Mouse (Mus musculus) spleen, adult 10 weeks (tissue): ENCODE results near the gene Ttc9c. TPM values are rescaled to one million over a fixed set of nuclear protein-coding genes. Genes with fewer than 3 reads are reported as not detected.

Experiments
- polyA plus RNA-seq: library from polyadenylated mRNA; stranded (reverse); fragments of 350-450 nt; fragmentation: Illumina TruSeq; extraction: RNeasy Lipid Tissue Mini Kit (QIAGEN cat#74804); gene quantifications from one replicate; pipeline ENCODE4 v1.2.3, GENCODE M21; 2015; ENCODE audit warnings: low replicate concordance; ENCODE audit not compliant: insufficient read depth

The Ttc9c gene
- polyA plus RNA-seq: 67.2 TPM

GRCm38 (mm10) chr19:8818801-8819595 lies at the start of gene Ttc9c:
Gene Ttc9c, minus strand, starts transcription at chr19:8819333.

GRCm38 (mm10) chr19:8850402-8850901 lies 31.3 kb upstream of the Ttc9c start, which contains the start of gene Lrrn4cl:
Gene Lrrn4cl, plus strand, starts transcription at chr19:8850768.

GRCm38 (mm10) chr19:8839103-8839907 lies 20.2 kb upstream of the Ttc9c start, which contains the start of gene Gng3:
Gene Gng3, minus strand, starts transcription at chr19:8839194.

GRCm38 (mm10) chr19:8837251-8837791 lies 18.2 kb upstream of the Ttc9c start, which contains the start of gene Bscl2:
Gene Bscl2, plus strand, starts transcription at chr19:8837467.

GRCm38 (mm10) chr19:8829660-8830059 lies 10.5 kb upstream of the Ttc9c start, which contains the start of gene AC129217.1:
Gene AC129217.1, plus strand, starts transcription at chr19:8829773.

GRCm38 (mm10) chr19:8819596-8820423 lies 677 bp upstream of the Ttc9c start, which contains the start of gene Hnrnpul2:
Gene Hnrnpul2, plus strand, starts transcription at chr19:8820010.

GRCm38 (mm10) chr19:8802130-8802821 lies 16.9 kb downstream of the Ttc9c start, which contains the start of gene Zbtb3:
Gene Zbtb3, plus strand, starts transcription at chr19:8802555.

GRCm38 (mm10) chr19:8798264-8798946 lies 20.7 kb downstream of the Ttc9c start, which contains the start of gene Polr2g:
Gene Polr2g, minus strand, starts transcription at chr19:8798577.

GRCm38 (mm10) chr19:8786008-8786781 lies 32.9 kb downstream of the Ttc9c start, which contains the start of gene Taf6l:
Gene Taf6l, minus strand, starts transcription at chr19:8786417.

GRCm38 (mm10) chr19:8774086-8774835 lies 44.9 kb downstream of the Ttc9c start, which contains the start of gene Tmem179b:
Gene Tmem179b, minus strand, starts transcription at chr19:8774467.

GRCm38 (mm10) chr19:8770567-8771270 lies 48.4 kb downstream of the Ttc9c start, which contains the start of gene Tmem223:
Gene Tmem223, plus strand, starts transcription at chr19:8770996.

Other genes starting within 250 kb of the Ttc9c start
- not detected for gene Slc22a8, start 228.1 kb downstream of the Ttc9c start, polyA plus RNA-seq
- gene Slc22a6, start 201.3 kb downstream of the Ttc9c start, polyA plus RNA-seq: not detected
- not detected for gene Chrm1, start 155.5 kb downstream of the Ttc9c start, polyA plus RNA-seq
- 149 TPM for gene Slc3a2, start 96.0 kb downstream of the Ttc9c start, polyA plus RNA-seq
- gene Wdr74, start 83.5 kb downstream of the Ttc9c start, polyA plus RNA-seq: 70.3 TPM
- gene 1700092M07Rik, start 78.6 kb downstream of the Ttc9c start, polyA plus RNA-seq: not detected
- 145 TPM for gene Stx5a, start 77.9 kb downstream of the Ttc9c start, polyA plus RNA-seq
- gene Nxf1, start 62.3 kb downstream of the Ttc9c start, polyA plus RNA-seq: 395 TPM
- 36.9 TPM for gene Tmem223, start 48.3 kb downstream of the Ttc9c start, polyA plus RNA-seq
- 89.0 TPM for gene Tmem179b, start 44.9 kb downstream of the Ttc9c start, polyA plus RNA-seq
- gene Taf6l, start 32.9 kb downstream of the Ttc9c start, polyA plus RNA-seq: 4.8 TPM
- gene Polr2g, start 20.8 kb downstream of the Ttc9c start, polyA plus RNA-seq: 131 TPM
- 3.1 TPM for gene Zbtb3, start 16.8 kb downstream of the Ttc9c start, polyA plus RNA-seq
- 172 TPM for gene Hnrnpul2, start 677 bp upstream of the Ttc9c start, polyA plus RNA-seq
- not detected for gene AC129217.1, start 10.4 kb upstream of the Ttc9c start, polyA plus RNA-seq
- gene Bscl2, start 18.1 kb upstream of the Ttc9c start, polyA plus RNA-seq: 33.6 TPM
- gene Gng3, start 19.9 kb upstream of the Ttc9c start, polyA plus RNA-seq: 0.14 TPM
- gene Lrrn4cl, start 31.4 kb upstream of the Ttc9c start, polyA plus RNA-seq: 0.33 TPM
- gene Ubxn1, start 52.2 kb upstream of the Ttc9c start, polyA plus RNA-seq: 103 TPM
- gene Uqcc3, start 61.6 kb upstream of the Ttc9c start, polyA plus RNA-seq: 14.9 TPM
- 85.8 TPM for gene Lbhd1, start 64.4 kb upstream of the Ttc9c start, polyA plus RNA-seq
- not detected for gene Gm49403, start 64.6 kb upstream of the Ttc9c start, polyA plus RNA-seq
- gene 1810009A15Rik, start 69.5 kb upstream of the Ttc9c start, polyA plus RNA-seq: 31.6 TPM
- gene Gm49416, start 69.6 kb upstream of the Ttc9c start, polyA plus RNA-seq: not detected
- gene Ints5, start 73.7 kb upstream of the Ttc9c start, polyA plus RNA-seq: 8.5 TPM
- gene Ganab, start 78.7 kb upstream of the Ttc9c start, polyA plus RNA-seq: 156 TPM
- 44.8 TPM for gene B3gat3, start 101.0 kb upstream of the Ttc9c start, polyA plus RNA-seq
- 3.7 TPM for gene Rom1, start 110.0 kb upstream of the Ttc9c start, polyA plus RNA-seq
- 68.8 TPM for gene Eml3, start 110.2 kb upstream of the Ttc9c start, polyA plus RNA-seq
- gene Mta2, start 122.5 kb upstream of the Ttc9c start, polyA plus RNA-seq: 192 TPM
- 24.7 TPM for gene Tut1, start 134.5 kb upstream of the Ttc9c start, polyA plus RNA-seq
- 623 TPM for gene Eef1g, start 147.7 kb upstream of the Ttc9c start, polyA plus RNA-seq
- 88.3 TPM for gene Ahnak, start 170.0 kb upstream of the Ttc9c start, polyA plus RNA-seq